Mouse (Mus musculus) brown adipose tissue, adult 24 weeks (tissue): ENCODE results near the gene Gatd1. TPM values are rescaled to one million over a fixed set of nuclear protein-coding genes. Genes with fewer than 3 reads are reported as not detected.

ENCODE experiments used
- H3K27ac ChIP-seq: fragments of 200-500 bp; replicated peaks from 2 replicates; pipeline ENCODE4 v1.5.1; 2012; ENCODE audit warnings: low read depth, mild to moderate bottlenecking, low read length
- H3K4me1 ChIP-seq: fragments of 200-500 bp; 2 replicates; pipeline ENCODE4 v1.6.1; 2012; ENCODE audit warnings: low read length, mixed read lengths; ENCODE audit not compliant: control insufficient read depth, insufficient read depth, insufficient read length
- H3K4me3 ChIP-seq: fragments of 200-500 bp; 2 replicates; pipeline ENCODE4 v1.5.1; 2012; ENCODE audit warnings: low read depth, mild to moderate bottlenecking, low read length, moderate library complexity; ENCODE audit not compliant: insufficient read depth
- polyA plus RNA-seq: library from polyadenylated mRNA; stranded (reverse); fragments of >200 nt; gene quantifications from 2 replicates; pipeline ENCODE4 v1.2.4, GENCODE M21; 2012; ENCODE audit not compliant: missing spikeins, insufficient read depth, insufficient read length

Gatd1 gene
- polyA plus RNA-seq, 1 experiment, result 23.3 TPM

- Histone ChIP-seq H3K4me3 (peak overlapping the region; percentile 78), H3K27ac (peak overlapping the region; percentile 81), H3K4me1 (no peaks in the 10 kb centered on the region)
These were observed 21.2 kb downstream of the Gatd1 start for GRCm38 (mm10) chr7:141392552-141393222.

GRCm38 (mm10) chr7:141391625-141392551, 22.0 kb downstream of the Gatd1 start, which contains the start of gene Taldo1:
TSS of gene Taldo1 (plus strand) at chr7:141392199.
- Histone ChIP-seq H3K4me3 (peak within 1 kb of the TSS; percentile 78), H3K27ac (peak within 1 kb of the TSS; percentile 81), H3K4me1 (no peaks in the 10 kb centered on the region)

DNA sequence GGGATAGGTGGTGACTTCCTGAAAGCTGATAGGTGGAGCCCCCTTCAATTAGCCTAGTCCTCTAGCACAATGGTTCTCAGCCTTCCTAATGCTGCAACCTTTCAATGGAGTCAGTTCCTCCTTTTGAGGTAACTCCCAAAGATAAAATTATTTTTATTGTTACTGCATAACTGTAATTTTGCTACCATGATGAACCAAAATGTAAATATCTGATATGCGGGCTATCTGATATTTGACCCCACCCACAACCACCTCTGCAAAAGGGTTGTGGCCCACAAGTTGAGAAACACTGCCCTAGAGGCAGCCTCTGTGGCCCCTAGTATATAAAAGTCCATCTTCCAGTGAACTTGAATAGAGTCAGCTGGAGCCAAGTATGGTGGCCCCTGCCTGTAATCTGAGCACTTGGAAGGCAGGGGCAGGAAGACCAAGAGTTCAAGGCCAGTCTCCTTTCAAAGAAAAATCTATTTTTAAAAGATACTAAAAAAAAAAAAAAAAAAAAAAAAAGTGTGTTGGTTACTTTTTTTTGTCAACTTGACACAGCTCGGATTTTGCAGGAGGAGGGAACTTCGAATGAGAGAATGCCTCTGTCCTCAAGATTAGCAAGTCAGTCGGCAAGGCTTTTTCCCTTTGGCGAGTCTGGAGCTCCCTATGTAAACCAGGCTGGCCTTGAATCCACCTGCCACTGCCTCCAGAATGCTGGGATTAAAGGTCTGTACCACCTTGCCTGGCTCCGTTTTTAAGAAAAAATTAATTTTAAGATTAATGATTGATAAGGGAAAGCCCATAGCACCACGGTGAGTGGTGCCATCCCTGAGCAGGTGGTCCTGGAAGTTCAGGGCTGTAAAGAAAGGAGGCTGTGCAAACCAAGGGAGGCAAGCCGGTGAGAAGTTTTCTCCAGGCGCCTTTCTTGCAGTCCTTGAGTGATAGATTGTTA, 23.3 kb downstream of the Gatd1 start:
- no peaks in the 10 kb centered on the region for H3K4me1 ChIP-seq
- H3K27ac ChIP-seq, result no peak overlapping the region
- no peak overlapping the region for H3K4me3 ChIP-seq

DNA sequence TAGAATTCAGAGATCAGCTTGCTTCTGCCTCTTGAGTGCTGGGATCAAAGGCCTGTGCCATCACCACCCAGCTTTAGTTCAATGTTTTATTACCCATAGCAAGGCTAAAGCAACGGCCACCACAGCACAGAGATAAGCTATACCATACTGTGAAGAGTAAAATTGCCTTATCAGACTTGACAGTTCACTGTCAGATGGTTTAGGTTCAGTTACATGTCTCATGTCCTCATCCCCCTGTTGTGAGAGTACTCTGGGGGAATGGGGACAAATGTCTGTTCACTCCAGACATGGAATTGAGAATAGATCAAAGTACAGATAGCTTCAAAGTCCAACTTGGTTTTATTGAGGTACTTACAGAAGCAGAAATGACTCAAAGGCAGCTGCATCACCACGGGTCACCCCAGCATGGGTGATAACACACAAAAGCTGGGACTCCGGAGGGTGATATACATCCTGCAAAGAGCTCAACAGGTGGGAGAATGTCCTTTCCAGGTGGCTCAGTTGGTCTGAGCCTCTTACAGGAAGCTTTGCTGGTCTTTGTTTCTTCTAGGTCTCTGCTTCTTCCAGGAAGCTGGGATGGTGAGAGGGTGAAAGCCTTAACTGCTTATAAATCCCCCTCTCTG, 25.3 kb downstream of the Gatd1 start:
- H3K4me1 ChIP-seq, result peaks cover 10% of the 10 kb centered on the region
- no peak overlapping the region for H3K27ac ChIP-seq
- no peak overlapping the region for H3K4me3 ChIP-seq

GRCm38 (mm10) chr7:141387807-141388486, 26.0 kb downstream of the Gatd1 start:
- Histone ChIP-seq H3K4me1 (peaks cover 11% of the 10 kb centered on the region), H3K27ac (no peak overlapping the region), H3K4me3 (no peak overlapping the region)

GRCm38 (mm10) chr7:141381068-141381835, 32.7 kb downstream of the Gatd1 start:
- Histone ChIP-seq H3K27ac (peak overlapping the region; percentile 24), H3K4me1 (peaks cover 11% of the 10 kb centered on the region), H3K4me3 (no peak overlapping the region)

GRCm38 (mm10) chr7:141379584-141379983, 34.4 kb downstream of the Gatd1 start:
- no peak overlapping the region for H3K27ac ChIP-seq
- peaks cover 10% of the 10 kb centered on the region for H3K4me1 ChIP-seq
- H3K4me3 ChIP-seq, result no peak overlapping the region

DNA sequence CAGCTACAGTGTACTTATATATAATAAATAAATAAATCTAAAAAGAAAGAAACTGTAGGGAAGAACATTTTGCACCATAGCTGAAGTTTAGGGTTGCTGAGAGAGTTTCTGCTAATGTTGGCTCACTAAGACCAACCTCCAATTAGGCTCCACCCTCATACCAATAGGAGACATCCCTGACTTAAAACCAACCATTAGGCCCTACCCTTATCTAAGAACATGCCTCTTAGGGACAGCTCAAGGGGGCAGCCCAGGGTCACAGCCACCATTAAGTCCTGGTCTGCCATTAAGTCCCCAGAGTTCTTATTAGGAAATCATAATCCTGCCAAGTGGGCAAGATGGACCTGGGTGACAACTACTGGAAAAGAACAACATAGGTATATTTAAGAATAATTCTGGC, 39.5 kb downstream of the Gatd1 start:
- Histone ChIP-seq H3K4me1 (no peaks in the 10 kb centered on the region), H3K27ac (no peak overlapping the region), H3K4me3 (no peak overlapping the region)

DNA sequence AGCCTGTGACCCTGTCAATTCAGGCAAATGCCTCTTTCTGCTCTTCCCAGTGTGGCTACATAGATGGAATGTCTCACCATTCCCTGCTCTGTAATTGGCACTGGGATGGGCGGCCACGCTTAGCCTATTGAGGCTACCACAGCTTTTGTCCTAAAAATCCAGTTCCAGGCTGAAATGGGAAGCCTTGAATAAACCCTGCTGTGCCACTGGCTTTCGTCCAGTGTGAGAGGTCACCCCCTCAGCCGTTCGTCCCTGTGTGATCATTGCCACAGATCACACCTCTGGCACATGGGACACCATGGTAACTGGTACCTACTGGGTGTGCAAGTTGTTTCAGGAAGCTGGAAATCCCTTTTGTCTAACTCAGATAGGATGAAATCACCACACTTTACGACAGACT, 40.3 kb downstream of the Gatd1 start:
- Histone ChIP-seq H3K27ac (peak overlapping the region; percentile 82), H3K4me3 (no peak overlapping the region), H3K4me1 (no peaks in the 10 kb centered on the region)

- H3K27ac ChIP-seq, result peak overlapping the region; percentile 17; the same call in 1 of the 2 replicates
- no peak overlapping the region for H3K4me3 ChIP-seq
- H3K4me1 ChIP-seq, result no peaks in the 10 kb centered on the region
These were observed 41.9 kb downstream of the Gatd1 start for GRCm38 (mm10) chr7:141371942-141372595.

DNA sequence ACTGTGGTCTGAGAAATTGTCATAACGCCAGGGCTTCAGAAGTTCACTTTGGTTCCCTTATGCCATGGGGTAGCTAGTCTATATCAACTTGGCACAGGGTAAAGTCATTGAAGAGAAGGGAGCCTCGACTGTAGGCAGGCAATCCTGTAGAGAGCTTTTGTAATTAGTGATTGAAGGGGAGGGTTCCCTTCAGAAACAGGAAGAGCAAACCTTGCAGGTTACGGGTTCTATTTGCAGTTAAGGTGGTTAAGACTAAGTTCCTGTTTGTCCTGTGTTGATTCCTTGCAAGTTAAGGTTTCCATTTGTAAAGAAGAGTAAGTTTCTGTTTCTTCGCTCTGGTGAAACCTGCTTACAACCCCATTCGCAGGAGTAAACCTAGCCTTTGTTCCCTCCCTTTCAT, 44.0 kb downstream of the Gatd1 start:
- Histone ChIP-seq H3K27ac (no peak overlapping the region), H3K4me3 (no peak overlapping the region), H3K4me1 (no peaks in the 10 kb centered on the region)

DNA sequence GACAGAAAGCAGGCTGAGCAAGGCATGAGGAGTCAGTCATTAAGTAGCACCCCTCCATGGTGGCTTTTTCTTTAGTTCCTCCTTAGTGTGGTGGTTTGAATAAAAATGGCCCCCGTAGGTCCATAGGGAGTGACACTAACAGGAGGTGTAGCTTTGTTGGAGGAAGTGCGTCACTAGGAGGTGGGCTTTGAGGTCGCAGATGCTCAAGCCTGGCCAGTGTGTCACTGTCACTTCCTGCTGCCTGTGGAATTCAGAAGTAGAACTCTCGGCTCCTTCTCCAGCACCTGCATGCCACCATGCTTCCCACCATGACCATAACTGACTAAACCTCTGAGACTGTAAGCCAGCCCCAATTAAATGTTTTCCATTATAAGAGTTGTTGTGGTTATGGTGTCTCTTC, 46.6 kb downstream of the Gatd1 start:
- no peaks in the 10 kb centered on the region for H3K4me1 ChIP-seq
- no peak overlapping the region for H3K4me3 ChIP-seq
- no peak overlapping the region for H3K27ac ChIP-seq

- Histone ChIP-seq H3K27ac (no peak overlapping the region), H3K4me1 (no peaks in the 10 kb centered on the region), H3K4me3 (no peak overlapping the region)
These were observed 48.9 kb downstream of the Gatd1 start for GRCm38 (mm10) chr7:141365049-141365445.
